Mouse (Mus musculus): ENCODE data around the gene Slc22a14.

GRCm38 (mm10) chr9:119404090-119404489 lies 38.7 kb upstream of the Slc22a14 start:
- TF ChIP-seq MXI1 (IDR thresholded peaks at IDR 0.05; ENCODE audit: low read depth, low read length) (no peak), ZC3H11A (IDR thresholded peaks at IDR 0.05; ENCODE audit: low read depth, low read length) (no peak), ZKSCAN1 (IDR thresholded peaks at IDR 0.05; ENCODE audit: low read depth, low read length) (no peak), CTCF (IDR thresholded peaks at IDR 0.05 in 2 of 3, conservative IDR thresholded peaks at IDR 0.05 in 1 of 3; ENCODE audit: control insufficient read depth in 1 of 3, insufficient read depth in 1 of 3, low read depth in 2 of 3, low read length in 3 of 3, poor library complexity in 1 of 3, severe bottlenecking in 1 of 3) (no peak), SMC3 (IDR thresholded peaks at IDR 0.05; ENCODE audit: low read depth, low read length) (no peak), EP300 (IDR thresholded peaks at IDR 0.05; ENCODE audit: low read depth in 1 of 2, low read length in 2 of 2) (no peak), POLR2A (IDR thresholded peaks at IDR 0.05; ENCODE audit: control insufficient read depth in 1 of 2, insufficient read depth in 1 of 2, low read depth in 1 of 2, low read length in 2 of 2, poor library complexity in 1 of 2) (no peak)
